Mouse (Mus musculus) MEL (cell line): Measurements from ENCODE around the gene Rasl2-9. TPM values are rescaled to one million over a fixed set of nuclear protein-coding genes. Genes with fewer than 3 reads are reported as not detected.

Source experiments
- DNase-seq: peaks from one replicate; pipeline ENCODE4 v3.0.0; 2011; ENCODE audit warnings: low read depth, low spot score
- H3K27ac ChIP-seq: 2 replicates; pipeline ENCODE4 v1.5.1; 2012; ENCODE audit warnings: low read depth, mild to moderate bottlenecking, control low read depth, low read length, moderate library complexity; ENCODE audit not compliant: control insufficient read depth
- H3K27me3 ChIP-seq, 2 experiments: fragments of 150-350 bp in 1 of 2; sonication (generic) in 1 of 2; 2 replicates each; pipeline ENCODE4 v1.6.1; 2012; ENCODE audit warnings: low read length in 2 of 2, mild to moderate bottlenecking in 2 of 2, improper control_type of control experiment in 1 of 2, moderate library complexity in 1 of 2; ENCODE audit not compliant: insufficient read depth in 2 of 2, control insufficient read depth in 1 of 2
- H3K36me3 ChIP-seq, 2 experiments: 2 replicates each; pipeline ENCODE4 v1.6.1; 2012 to 2014; ENCODE audit warnings: low read length in 2 of 2, improper control_type of control experiment in 1 of 2, inconsistent platforms in 1 of 2, mild to moderate bottlenecking in 1 of 2; ENCODE audit not compliant: insufficient read depth in 2 of 2, control insufficient read depth in 1 of 2
- H3K4me1 ChIP-seq, 2 experiments: fragments of 150-350 bp in 1 of 2; sonication (generic) in 1 of 2; 2 replicates each; pipeline ENCODE4 v1.6.1; 2012; ENCODE audit warnings: low read length in 2 of 2, improper control_type of control experiment in 1 of 2, mild to moderate bottlenecking in 1 of 2; ENCODE audit not compliant: insufficient read depth in 2 of 2, control insufficient read depth in 1 of 2
- H3K4me3 ChIP-seq, 2 experiments: fragments of 150-350 bp in 1 of 2; sonication (generic) in 1 of 2; 2 replicates each; pipeline ENCODE4 v1.5.1; 2012; ENCODE audit warnings: low read depth in 2 of 2, low read length in 2 of 2, mild to moderate bottlenecking in 2 of 2, moderate library complexity in 2 of 2, control low read depth in 1 of 2, improper control_type of control experiment in 1 of 2; ENCODE audit not compliant: control insufficient read depth in 1 of 2, insufficient read depth in 1 of 2
- H3K79me2 ChIP-seq: 2 replicates; pipeline ENCODE4 v1.6.1; 2012; ENCODE audit warnings: mild to moderate bottlenecking, low read length, moderate library complexity; ENCODE audit not compliant: control insufficient read depth, poor library complexity, insufficient read depth
- H3K9ac ChIP-seq: 2 replicates; pipeline ENCODE4 v1.6.1; 2012; ENCODE audit warnings: low read depth, mild to moderate bottlenecking, control low read depth, low read length, moderate library complexity; ENCODE audit not compliant: control insufficient read depth, poor library complexity, severe bottlenecking
- H3K9me3 ChIP-seq: fragments of 150-350 bp; sonication (generic); replicated peaks from 2 replicates; pipeline ENCODE4 v1.6.1; 2012; ENCODE audit warnings: mild to moderate bottlenecking, low read length, improper control_type of control experiment, moderate library complexity; ENCODE audit not compliant: insufficient read depth
- BHLHE40 ChIP-seq: IDR thresholded peaks from 2 replicates; pipeline ENCODE4 v1.6.1; 2012; ENCODE audit warnings: low read depth, mild to moderate bottlenecking, inconsistent platforms, low read length, improper control_type of control experiment, borderline replicate concordance
- CHD1 ChIP-seq: IDR thresholded peaks from 2 replicates; pipeline ENCODE4 v1.6.1; 2012; ENCODE audit warnings: low read depth, mild to moderate bottlenecking, inconsistent platforms, low read length, improper control_type of control experiment
- CHD2 ChIP-seq: IDR thresholded peaks from 2 replicates; pipeline ENCODE4 v1.6.1; 2011; ENCODE audit warnings: low read length, improper control_type of control experiment
- CTCF ChIP-seq, 3 experiments: IDR thresholded peaks in 2 of 3; conservative IDR thresholded peaks in 1 of 3; 2 replicates each; pipeline ENCODE4 v1.5.1; 2011 to 2012; ENCODE audit warnings: low read length in 3 of 3, low read depth in 2 of 3, mild to moderate bottlenecking in 2 of 3, improper control_type of control experiment in 1 of 3, inconsistent platforms in 1 of 3, mixed read lengths in 1 of 3, moderate library complexity in 1 of 3; ENCODE audit not compliant: control insufficient read depth in 1 of 3, insufficient read depth in 1 of 3, poor library complexity in 1 of 3, severe bottlenecking in 1 of 3
- ELF1 ChIP-seq: IDR thresholded peaks from 2 replicates; pipeline ENCODE4 v1.6.1; 2014; ENCODE audit warnings: low read depth, mild to moderate bottlenecking, inconsistent platforms, low read length, improper control_type of control experiment, moderate library complexity
- EP300 ChIP-seq, 2 experiments: IDR thresholded peaks; 2 replicates each; pipeline ENCODE4 v1.6.1; 2011; ENCODE audit warnings: improper control_type of control experiment in 2 of 2, low read length in 2 of 2, low read depth in 1 of 2, mild to moderate bottlenecking in 1 of 2
- ETS1 ChIP-seq: IDR thresholded peaks from 2 replicates; pipeline ENCODE4 v1.6.1; 2012; ENCODE audit warnings: low read depth, mild to moderate bottlenecking, inconsistent platforms, low read length, improper control_type of control experiment, moderate library complexity
- GATA1 ChIP-seq: IDR thresholded peaks from 2 replicates; pipeline ENCODE4 v1.6.1; 2011; ENCODE audit warnings: low read depth, low read length, improper control_type of control experiment
- HCFC1 ChIP-seq: IDR thresholded peaks from 2 replicates; pipeline ENCODE4 v1.6.1; 2012; ENCODE audit warnings: low read depth, mild to moderate bottlenecking, inconsistent platforms, low read length, improper control_type of control experiment, moderate library complexity
- JUND ChIP-seq: IDR thresholded peaks from 2 replicates; pipeline ENCODE4 v1.6.1; 2011; ENCODE audit warnings: low read depth, mild to moderate bottlenecking, improper control_type of control experiment, low read length
- KAT2A ChIP-seq: conservative IDR thresholded peaks from 2 replicates; pipeline ENCODE4 v1.6.1; 2012; ENCODE audit warnings: low read depth, low read length, improper control_type of control experiment, inconsistent platforms
- MAFK ChIP-seq: IDR thresholded peaks from 2 replicates; pipeline ENCODE4 v1.6.1; 2011; ENCODE audit warnings: low read depth, mild to moderate bottlenecking, low read length, improper control_type of control experiment, borderline replicate concordance
- MAX ChIP-seq: IDR thresholded peaks from 2 replicates; pipeline ENCODE4 v1.6.1; 2011; ENCODE audit warnings: low read length, improper control_type of control experiment
- MAZ ChIP-seq: IDR thresholded peaks from 2 replicates; pipeline ENCODE4 v1.6.1; 2012; ENCODE audit warnings: low read depth, mild to moderate bottlenecking, inconsistent platforms, low read length, improper control_type of control experiment
- MXI1 ChIP-seq: IDR thresholded peaks from 2 replicates; pipeline ENCODE4 v1.6.1; 2011; ENCODE audit warnings: mild to moderate bottlenecking, low read depth, low read length, improper control_type of control experiment
- MYB ChIP-seq: IDR thresholded peaks from 2 replicates; pipeline ENCODE4 v1.6.1; 2011; ENCODE audit warnings: mild to moderate bottlenecking, low read depth, low read length, improper control_type of control experiment
- NELFE ChIP-seq: IDR thresholded peaks from 2 replicates; pipeline ENCODE4 v1.6.1; 2011; ENCODE audit warnings: low read depth, low read length, improper control_type of control experiment
- POLR2AphosphoS2 ChIP-seq: IDR thresholded peaks from 2 replicates; pipeline ENCODE4 v1.6.1; 2011; ENCODE audit warnings: low read length, improper control_type of control experiment
- POLR2AphosphoS5 ChIP-seq: IDR thresholded peaks from 2 replicates; pipeline ENCODE4 v1.6.1; 2012; ENCODE audit warnings: low read depth, borderline replicate concordance, mild to moderate bottlenecking, inconsistent platforms, low read length, moderate library complexity, mixed read lengths
- RCOR1 ChIP-seq: IDR thresholded peaks from 2 replicates; pipeline ENCODE4 v1.6.1; 2012; ENCODE audit warnings: low read depth, mild to moderate bottlenecking, inconsistent platforms, low read length, improper control_type of control experiment
- SIN3A ChIP-seq: IDR thresholded peaks from 2 replicates; pipeline ENCODE4 v1.6.1; 2012; ENCODE audit warnings: low read length, improper control_type of control experiment, inconsistent platforms
- SMC3 ChIP-seq: IDR thresholded peaks from 2 replicates; pipeline ENCODE4 v1.6.1; 2011; ENCODE audit warnings: low read depth, low read length, improper control_type of control experiment
- TAL1 ChIP-seq: IDR thresholded peaks from 2 replicates; pipeline ENCODE4 v1.6.1; 2012; ENCODE audit warnings: mild to moderate bottlenecking, inconsistent platforms, low read length, moderate library complexity, mixed read lengths
- TCF12 ChIP-seq: IDR thresholded peaks from 2 replicates; pipeline ENCODE4 v1.6.1; 2014; ENCODE audit warnings: low read depth, mild to moderate bottlenecking, inconsistent platforms, low read length, improper control_type of control experiment, moderate library complexity
- USF2 ChIP-seq, 2 experiments: IDR thresholded peaks; 2 replicates each; pipeline ENCODE4 v1.6.1; 2011 to 2012; ENCODE audit warnings: improper control_type of control experiment in 2 of 2, low read length in 2 of 2, borderline replicate concordance in 1 of 2, inconsistent platforms in 1 of 2, low read depth in 1 of 2, mild to moderate bottlenecking in 1 of 2; ENCODE audit not compliant: insufficient read depth in 1 of 2
- ZMIZ1 ChIP-seq: IDR thresholded peaks from 2 replicates; pipeline ENCODE4 v1.6.1; 2012; ENCODE audit warnings: low read depth, mild to moderate bottlenecking, inconsistent platforms, low read length, improper control_type of control experiment, moderate library complexity
- ZNF384 ChIP-seq: IDR thresholded peaks from 2 replicates; pipeline ENCODE4 v1.6.1; 2012; ENCODE audit warnings: low read depth, mild to moderate bottlenecking, inconsistent platforms, low read length, improper control_type of control experiment
- polyA plus RNA-seq, 2 experiments: library from polyadenylated mRNA; stranded (reverse) in 1 of 2; unstranded in 1 of 2; fragments of >175 nt in 1 of 2; fragments of >200 nt in 1 of 2; gene quantifications; 2 replicates each; pipeline versions ENCODE4 v1.2.1 to v1.2.4; 2012; ENCODE audit warnings: low replicate concordance in 2 of 2, low read depth in 1 of 2; ENCODE audit not compliant: insufficient read length in 2 of 2, insufficient read depth in 1 of 2, missing spikeins in 1 of 2
- total RNA-seq: library from RNA; depleted of rRNA; stranded (reverse); fragments of 300-350 nt; gene quantifications from 2 replicates; pipeline ENCODE4 v1.2.3, GENCODE M21; 2012

The Rasl2-9 gene
- total and polyA plus RNA-seq, 3 experiments, result 0.65 to 196 TPM; not detected in 1

DNA sequence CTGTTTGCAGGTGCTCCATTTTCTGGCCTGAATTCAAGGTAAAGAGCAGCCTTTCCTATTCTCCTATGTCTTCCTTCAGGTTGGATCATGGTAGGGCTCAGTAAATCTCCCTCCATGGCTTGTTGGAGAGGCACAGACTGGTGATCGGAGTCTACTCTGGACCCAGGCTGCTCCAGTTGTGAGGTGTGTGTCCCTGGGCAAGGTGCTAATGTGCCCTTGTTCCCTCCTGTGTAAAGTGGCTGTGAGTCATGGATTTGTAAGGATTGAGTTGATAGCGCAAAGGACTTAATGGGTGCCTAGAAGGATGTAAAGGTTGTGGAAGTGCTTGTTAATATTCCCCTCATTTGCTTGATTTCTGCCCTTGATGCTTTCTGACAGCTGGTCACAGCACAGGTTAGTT is 43.8 kb downstream of the Rasl2-9 start:
- H3K79me2 ChIP-seq, result peaks cover 46% of the 10 kb centered on the region
- H3K9me3 ChIP-seq, result no peaks in the 10 kb centered on the region
- DNase-seq, result no peak
- peaks cover 8 to 34% of the 10 kb centered on the region in 2 experiments for H3K4me1 ChIP-seq
- H3K9ac ChIP-seq, result peak overlapping the region; percentile 91
- H3K4me3 ChIP-seq, result peak overlapping the region; percentile 69 to 95
- peaks cover 19 to 44% of the 10 kb centered on the region in 2 experiments for H3K36me3 ChIP-seq
- no peak for TF ChIP-seq SIN3A
- no peak for TF ChIP-seq TCF12
- no peak for TF ChIP-seq BHLHE40
- no peak for TF ChIP-seq USF2 (IDR thresholded peaks at IDR 0.05; ENCODE audit: borderline replicate concordance in 1 of 2, insufficient read depth in 1 of 2, low read depth in 1 of 2, low read length in 2 of 2)
- TF ChIP-seq CHD2, result no peak
- TF ChIP-seq CTCF (IDR thresholded peaks at IDR 0.05 in 2 of 3, conservative IDR thresholded peaks at IDR 0.05 in 1 of 3; ENCODE audit: control insufficient read depth in 1 of 3, insufficient read depth in 1 of 3, low read depth in 2 of 3, low read length in 3 of 3, poor library complexity in 1 of 3, severe bottlenecking in 1 of 3), result no peak
- no peak for TF ChIP-seq JUND
- no peak for TF ChIP-seq MAX
- TF ChIP-seq POLR2AphosphoS5, result no peak
- TF ChIP-seq NELFE, result no peak
- no peak for TF ChIP-seq ELF1
- no peak for TF ChIP-seq POLR2AphosphoS2
- no peak for TF ChIP-seq ZMIZ1
- TF ChIP-seq RCOR1, result no peak
- TF ChIP-seq CHD1, result no peak
- no peak for TF ChIP-seq MAFK
- no peak for TF ChIP-seq MXI1
- no peak for TF ChIP-seq KAT2A
- no peak for TF ChIP-seq ETS1
- no peak for TF ChIP-seq MYB
- H3K27ac ChIP-seq, result no peak overlapping the region
- no peaks in the 10 kb centered on the region for H3K27me3 ChIP-seq

DNA sequence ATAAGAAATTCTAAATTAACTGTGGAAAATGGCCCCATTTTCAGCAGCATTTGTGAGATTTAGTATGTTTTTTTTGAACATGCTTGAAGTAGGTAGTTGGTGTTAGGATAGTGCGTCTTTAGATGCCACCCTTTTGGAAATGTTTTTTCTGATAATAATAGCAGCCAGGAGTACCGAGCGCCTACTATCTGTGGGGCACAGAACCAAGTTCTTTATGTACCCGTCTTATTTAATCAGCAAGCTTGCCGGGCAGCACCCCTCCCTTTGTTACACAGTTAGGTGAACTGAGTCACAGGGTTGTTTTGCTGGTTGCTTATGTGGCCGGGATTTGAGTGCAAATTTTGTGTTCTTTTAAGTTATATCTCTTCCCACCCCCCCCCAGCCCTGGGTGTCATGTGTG is 44.5 kb downstream of the Rasl2-9 start:
- H3K27me3 ChIP-seq, result no peaks in the 10 kb centered on the region
- peaks cover 24 to 51% of the 10 kb centered on the region in 2 experiments for H3K36me3 ChIP-seq
- peak overlapping the region; percentile 91 for H3K9ac ChIP-seq
- TF ChIP-seq MAZ (no peak), RCOR1 (no peak), TCF12 (peak; percentile 52; the same call in 1 of the 2 replicates), EP300 (IDR thresholded peaks at IDR 0.05; ENCODE audit: low read depth in 1 of 2, low read length in 2 of 2) (peak; percentile 43 to 73; a peak in 3 of 4 replicates), GATA1 (peak; percentile 44; the same call in 1 of the 2 replicates), MXI1 (0 out of 2 replicates have a peak, but pooled peaks have one; percentile 32), POLR2AphosphoS2 (no peak), SIN3A (peak; percentile 61; the same call in 1 of the 2 replicates), HCFC1 (0 out of 2 replicates have a peak, but pooled peaks have one; percentile 23), TAL1 (peak; percentile 69), CHD1 (no peak), BHLHE40 (no peak), SMC3 (no peak), CTCF (IDR thresholded peaks at IDR 0.05 in 2 of 3, conservative IDR thresholded peaks at IDR 0.05 in 1 of 3; ENCODE audit: control insufficient read depth in 1 of 3, insufficient read depth in 1 of 3, low read depth in 2 of 3, low read length in 3 of 3, poor library complexity in 1 of 3, severe bottlenecking in 1 of 3) (peak in 1 of 3 experiments; percentile 18; a peak in 2 of 6 replicates), ZNF384 (no peak), MYB (no peak)
- peak overlapping the region; percentile 69 to 95 for H3K4me3 ChIP-seq
- H3K4me1 ChIP-seq, result peaks cover 13 to 41% of the 10 kb centered on the region in 2 experiments
- DNase-seq, result peak; percentile 75
- peaks cover 43% of the 10 kb centered on the region for H3K79me2 ChIP-seq
- H3K9me3 ChIP-seq, result no peaks in the 10 kb centered on the region
- H3K27ac ChIP-seq, result peak overlapping the region; percentile 3; the same call in 1 of the 2 replicates
